In genomic region chr19:14873986-14874385, GRCm38 (mm10) we compare ENCODE assay signal across 15 mouse cellular contexts.
"Had no signal": no experiment of that assay in that cellular context is flagged by ENCODE, and none has a peak within 500 bp of the region (broad histone marks: within the 10 kb centered on the region; RNA-seq: fewer than 3 reads in every experiment).

No protein-coding gene starts in this region.

- ATAC-seq: hindbrain, postnatal 0 days; intestine, postnatal 0 days; liver, embryonic 12.5 days had no signal

- DNase-seq: gastrocnemius, postnatal 14 days; gastrocnemius, postnatal 36 days; heart, adult 18-20 months; heart, postnatal 14 days; heart, postnatal 36 days; kidney, adult 2 months; kidney, adult 9 months; kidney, postnatal 14 days; kidney, postnatal 36 days; layer of hippocampus, adult 9-11 months; layer of hippocampus, postnatal 36 days; left cerebral cortex, postnatal 4 days had no signal
